Mouse (Mus musculus) thymus, adult 2 months (tissue): ENCODE data around the gene Bglap3.

Experiments
- CTCF ChIP-seq: fragments of 200-500 bp; IDR thresholded peaks from 2 replicates; pipeline ENCODE4 v1.5.1; 2012; ENCODE audit warnings: mild to moderate bottlenecking, control low read depth, low read length, moderate library complexity, borderline replicate concordance; ENCODE audit not compliant: control insufficient read depth, poor library complexity, insufficient read depth; ENCODE audit errors: extremely low read depth
- POLR2A ChIP-seq: fragments of 200-500 bp; IDR thresholded peaks from 2 replicates; pipeline ENCODE4 v1.6.1; 2012; ENCODE audit warnings: mild to moderate bottlenecking, low read length, control low read depth, moderate library complexity; ENCODE audit not compliant: control insufficient read depth, poor library complexity, insufficient read depth; ENCODE audit errors: extremely low read depth

DNA sequence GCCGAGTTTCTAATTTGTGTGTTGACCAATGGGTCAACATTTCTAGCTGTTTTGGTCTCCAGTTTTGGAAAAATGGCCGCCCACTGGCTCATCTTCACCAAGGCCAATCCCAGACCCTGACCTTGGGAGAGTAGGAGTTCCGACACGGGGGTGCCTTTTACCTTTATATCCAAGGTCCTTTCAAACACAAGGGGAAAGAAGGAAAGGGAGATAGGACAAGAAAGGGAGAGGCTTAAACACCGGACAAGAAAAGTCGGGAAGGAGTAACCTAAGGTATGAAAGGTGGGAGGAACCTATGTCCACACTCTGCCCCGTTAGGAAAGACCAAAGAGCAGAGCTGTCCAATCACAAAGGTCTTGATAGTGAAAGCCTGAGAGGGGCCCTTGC is 38.1 kb upstream of the Bglap3 start:
- no peak for TF ChIP-seq POLR2A
- TF ChIP-seq CTCF: no peak
